ENCODE assay signal across 18 mouse cellular contexts in genomic region chr2:152793381-152793780, GRCm38 (mm10). TPM values are rescaled to one million over a fixed set of nuclear protein-coding genes. Genes with fewer than 3 reads are reported as not detected.
A peak's percentile ranks its signal among the peaks of the same experiment; 100 is the strongest.
DNase-seq lines count a peak whose midpoint lies in the region; ATAC-seq and TF ChIP-seq lines count a peak whose summit lies in the region.
"Had no signal": no experiment of that assay in that cellular context is flagged by ENCODE, and none has a peak within 500 bp of the region (broad histone marks: within the 10 kb centered on the region; RNA-seq: fewer than 3 reads in every experiment).

No protein-coding gene starts in this region.

- H3K27me3 ChIP-seq in heart, embryonic 10.5 days (ENCODE audit: insufficient read depth, poor library complexity, severe bottlenecking), result no peaks in the 10 kb centered on the region
- no peaks in the 10 kb centered on the region for H3K27me3 ChIP-seq in lung, postnatal 0 days (replicated peaks; ENCODE audit: insufficient read depth, low read length)
- H3K27me3 ChIP-seq: embryonic facial prominence, embryonic 13.5 days had no signal

- peaks cover 7% of the 10 kb centered on the region for H3K36me3 ChIP-seq in heart, embryonic 10.5 days
- no peaks in the 10 kb centered on the region for H3K36me3 ChIP-seq in lung, postnatal 0 days (ENCODE audit: insufficient read depth, low read length)

- H3K27ac ChIP-seq in heart, embryonic 10.5 days, result peak overlapping the region; percentile 79; the same call in 1 of the 2 replicates
- H3K27ac ChIP-seq in lung, postnatal 0 days (ENCODE audit: low read length), result peak overlapping the region; percentile 98; the same call in 1 of the 2 replicates
- 0 out of 2 replicates have a peak overlapping the region, but pooled peaks have one; percentile 1 for H3K27ac ChIP-seq in brown adipose tissue, adult 24 weeks (replicated peaks; ENCODE audit: low read depth, low read length)
- H3K27ac ChIP-seq: embryonic facial prominence, embryonic 13.5 days; forebrain, embryonic 10.5 days; hindbrain, embryonic 10.5 days; limb, embryonic 10.5 days had no signal

- peaks cover 64% of the 10 kb centered on the region for H3K4me1 ChIP-seq in heart, embryonic 10.5 days
- H3K4me1 ChIP-seq in lung, postnatal 0 days (ENCODE audit: insufficient read depth, low read depth, low read length), result peaks cover 48% of the 10 kb centered on the region
- H3K4me1 ChIP-seq in brown adipose tissue, adult 24 weeks (ENCODE audit: control insufficient read depth, insufficient read depth, insufficient read length, low read length), result peaks cover 61% of the 10 kb centered on the region

- DNase-seq in heart, embryonic 10.5 days (ENCODE audit: low spot score), result no peak
- DNase-seq in heart, adult 18-20 months, result no peak
- no peak for DNase-seq in lung, postnatal 0 days (ENCODE audit: low spot score)
- DNase-seq in lung, postnatal 14 days, result no peak
- DNase-seq in telencephalon, adult 2 months (ENCODE audit: low read depth, low spot score), result peak; percentile 74
- DNase-seq in ovary, postnatal 36 days (ENCODE audit: low spot score), result no peak
- DNase-seq: cerebellum, adult 11 months; gastrocnemius, postnatal 14 days; layer of hippocampus, postnatal 36 days; lung, adult 2 months; right cerebral cortex, adult 18-20 months had no signal

- no peak overlapping the region for H3K4me2 ChIP-seq in lung, postnatal 0 days (replicated peaks; ENCODE audit: low read depth, low read length)
- H3K4me2 ChIP-seq: embryonic facial prominence, embryonic 13.5 days had no signal

- no peak for ATAC-seq in lung, postnatal 0 days
- ATAC-seq: midbrain, embryonic 16.5 days had no signal

- TF ChIP-seq EP300 in lung, postnatal 0 days (IDR thresholded peaks at IDR 0.05), result no peak

- no peak overlapping the region for H3K9ac ChIP-seq in lung, postnatal 0 days (replicated peaks; ENCODE audit: low read depth)
- H3K9ac ChIP-seq: embryonic facial prominence, embryonic 13.5 days had no signal

- H3K4me3 ChIP-seq in heart, embryonic 10.5 days, result no peak overlapping the region
- H3K4me3 ChIP-seq in lung, postnatal 0 days (ENCODE audit: low read depth, low read length), result no peak overlapping the region
- H3K4me3 ChIP-seq in brown adipose tissue, adult 24 weeks (ENCODE audit: insufficient read depth, low read depth, low read length), result no peak overlapping the region
- H3K4me3 ChIP-seq: embryonic facial prominence, embryonic 13.5 days; forebrain, embryonic 10.5 days; hindbrain, embryonic 10.5 days; limb, embryonic 10.5 days had no signal

- H3K9me3 ChIP-seq in heart, embryonic 10.5 days, result no peaks in the 10 kb centered on the region
- no peaks in the 10 kb centered on the region for H3K9me3 ChIP-seq in lung, postnatal 0 days (ENCODE audit: low read length)
- H3K9me3 ChIP-seq: embryonic facial prominence, embryonic 13.5 days; forebrain, embryonic 10.5 days; G1E; hindbrain, embryonic 10.5 days; limb, embryonic 10.5 days had no signal

- no peak for TF ChIP-seq CTCF in lung, postnatal 0 days (IDR thresholded peaks at IDR 0.05)

- WGBS in heart, embryonic 10.5 days, result 55% methylated on average over 5 of the region's 5 CpGs
- WGBS in lung, postnatal 0 days, result 74% methylated on average over 5 of the region's 5 CpGs

RNA-seq across cellular contexts. Expression of gene Bcl2l1, which starts 38.1 kb away (rescaled TPM):
- polyA plus RNA-seq in heart, embryonic 10.5 days (2016; fragmentation: Nextera tagmentation; extraction: Ambion mirVana), result 72.8 and 76.2 TPM in 2 replicates
- total RNA-seq in heart, adult 18-20 months (2021), result 100 to 1,000 TPM in 1 of 2 experiments, 10 to 100 TPM in 1; 77.8 to 111 TPM
- 100 and 103 TPM in 2 replicates for polyA plus RNA-seq in lung, postnatal 0 days (2015; fragmentation: Nextera tagmentation; extraction: Ambion mirVana)
- 22.5 and 23.5 TPM in 2 replicates for polyA plus RNA-seq in brown adipose tissue, adult 24 weeks (2012; ENCODE audit: insufficient read depth, insufficient read length, missing spikeins)

RNA-seq across cellular contexts. Expression of gene Cox4i2, which starts 39.4 kb away (rescaled TPM):
- polyA plus RNA-seq in heart, embryonic 10.5 days (2016; fragmentation: Nextera tagmentation; extraction: Ambion mirVana), result 18.8 and 21.1 TPM in 2 replicates
- total RNA-seq in heart, adult 18-20 months (2021), result 10 to 100 TPM; 11.9 to 15.2 TPM
- polyA plus RNA-seq in lung, postnatal 0 days (2015; fragmentation: Nextera tagmentation; extraction: Ambion mirVana), result 204 and 228 TPM in 2 replicates
- polyA plus RNA-seq in brown adipose tissue, adult 24 weeks (2012; ENCODE audit: insufficient read depth, insufficient read length, missing spikeins), result 6.3 and 8.7 TPM in 2 replicates
- polyA plus RNA-seq: G1E had no signal

RNA-seq across cellular contexts. Expression of gene Tpx2, which starts 54.4 kb away (rescaled TPM):
- 74.7 and 97.0 TPM in 2 replicates for polyA plus RNA-seq in heart, embryonic 10.5 days (2016; fragmentation: Nextera tagmentation; extraction: Ambion mirVana)
- total RNA-seq in heart, adult 18-20 months (2021), result 1 to 10 TPM in 1 of 2 experiments, under 1 TPM in 1; 0.90 to 1.0 TPM
- 3.1 and 5.7 TPM in 2 replicates for polyA plus RNA-seq in lung, postnatal 0 days (2015; fragmentation: Nextera tagmentation; extraction: Ambion mirVana)
- not detected in 2 replicates for polyA plus RNA-seq in brown adipose tissue, adult 24 weeks (2012; ENCODE audit: insufficient read depth, insufficient read length, missing spikeins)

RNA-seq across cellular contexts. Expression of gene Id1, which starts 57.3 kb away (rescaled TPM):
- 92.5 and 124 TPM in 2 replicates for polyA plus RNA-seq in heart, embryonic 10.5 days (2016; fragmentation: Nextera tagmentation; extraction: Ambion mirVana)
- 10 to 100 TPM; 63.7 to 75.1 TPM for total RNA-seq in heart, adult 18-20 months (2021)
- 214 and 218 TPM in 2 replicates for polyA plus RNA-seq in lung, postnatal 0 days (2015; fragmentation: Nextera tagmentation; extraction: Ambion mirVana)
- polyA plus RNA-seq in brown adipose tissue, adult 24 weeks (2012; ENCODE audit: insufficient read depth, insufficient read length, missing spikeins), result 48.0 and 59.8 TPM in 2 replicates

Comparison
In these comparisons a context has a peak if more than half of its experiments do, and no peak if none do; other contexts are left out.
1. H3K27ac ChIP-seq: peak in every context shown above with its lines; median percentile 98 in lung, postnatal 0 days; 79 in heart, embryonic 10.5 days; 1 in brown adipose tissue, adult 24 weeks.
2. RNA of gene Tpx2, which starts 54.4 kb away (polyA plus RNA-seq): 74.7 to 97.0 TPM in heart, embryonic 10.5 days; 3.1 to 5.7 TPM in lung, postnatal 0 days and not detected in brown adipose tissue, adult 24 weeks; every median in the first group is over 10 times any median in the second.